Mouse (Mus musculus) stomach, embryonic 14.5 days (tissue): ENCODE results near the gene A930017K11Rik. TPM values are rescaled to one million over a fixed set of nuclear protein-coding genes. Genes with fewer than 3 reads are reported as not detected.

ENCODE experiments used
- ATAC-seq: fragments of 200-750 bp; cut with Nextera tagmentation; 2 replicates; pipeline ENCODE4 v1.8.0; 2017; ENCODE audit warnings: low read depth, moderate TSS enrichment; ENCODE audit not compliant: insufficient number of reproducible peaks, insufficient read depth, low FRiP score
- H3K27ac ChIP-seq: fragments of 300-500 bp; sonication (generic); 2 replicates; pipeline ENCODE4 v1.5.1; 2014; ENCODE audit warnings: mild to moderate bottlenecking, low read length, moderate library complexity, mixed read lengths
- H3K27me3 ChIP-seq: fragments of 300-500 bp; sonication (generic); 2 replicates; pipeline ENCODE4 v1.6.1; 2014; ENCODE audit warnings: low read length, control low read depth, mixed read lengths; ENCODE audit not compliant: control insufficient read depth, insufficient read depth
- H3K36me3 ChIP-seq: fragments of 300-500 bp; sonication (generic); 2 replicates; pipeline ENCODE4 v1.6.1; 2014; ENCODE audit warnings: mild to moderate bottlenecking, control low read depth, low read length, moderate library complexity, mixed read lengths; ENCODE audit not compliant: control insufficient read depth, insufficient read depth
- H3K4me1 ChIP-seq: fragments of 300-500 bp; sonication (generic); 2 replicates; pipeline ENCODE4 v1.6.1; 2014; ENCODE audit warnings: low read length, control low read depth, mixed read lengths; ENCODE audit not compliant: control insufficient read depth, insufficient read depth
- H3K4me2 ChIP-seq: fragments of 300-500 bp; sonication (generic); replicated peaks from 2 replicates; pipeline ENCODE4 v1.6.1; 2014; ENCODE audit warnings: low read depth, low read length, control low read depth
- H3K4me3 ChIP-seq: fragments of 300-500 bp; sonication (generic); 2 replicates; pipeline ENCODE4 v1.5.1; 2014; ENCODE audit warnings: low read depth, low read length, control low read depth
- H3K9ac ChIP-seq: fragments of 300-500 bp; sonication (generic); replicated peaks from 2 replicates; pipeline ENCODE4 v1.6.1; 2014; ENCODE audit warnings: low read depth, mild to moderate bottlenecking, control low read depth, low read length, moderate library complexity, mixed read lengths
- H3K9me3 ChIP-seq: fragments of 300-500 bp; sonication (generic); 2 replicates; pipeline ENCODE4 v1.6.1; 2016; ENCODE audit warnings: low read depth, low read length, control low read depth; ENCODE audit not compliant: control insufficient read depth
- WGBS: fragments of 180-500 bp; shearing (Covaris S2); extraction: QIAGEN DNeasy Blood & Tissue Kit; methylation state at CpG from one replicate; pipeline ENCODE4 v1.1.7; 2014; 5-methylcytosine and 5-hydroxymethylcytosine counted together
- polyA plus RNA-seq: library from polyadenylated mRNA; unstranded; fragments of >200 nt; fragmentation: Nextera tagmentation; extraction: Ambion mirVana; gene quantifications from 2 replicates; pipeline ENCODE4 v1.2.1, GENCODE M21; 2014

The A930017K11Rik gene
- polyA plus RNA-seq, 1 experiment from 2014 or later, result 0.41 TPM

DNA sequence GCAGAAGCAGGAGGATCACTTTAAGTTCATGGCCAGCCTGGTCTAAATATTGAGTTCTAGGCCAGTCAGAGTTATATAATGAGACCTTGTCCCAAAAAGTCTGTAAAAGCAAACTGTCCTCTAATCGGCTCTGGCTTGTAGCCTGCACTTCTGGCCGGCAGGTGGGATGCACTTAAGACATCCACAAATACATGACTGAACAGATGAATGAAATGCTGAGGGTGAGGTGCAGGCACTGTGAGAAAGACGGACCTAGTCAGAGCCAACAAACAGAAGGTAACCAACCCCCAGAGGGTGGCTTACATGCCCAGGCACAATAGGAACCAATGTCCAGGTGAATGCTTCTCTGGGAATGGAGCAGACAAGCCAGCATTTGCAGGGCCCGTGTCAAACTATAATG is 38.1 kb downstream of the A930017K11Rik start:
- Histone ChIP-seq H3K27ac (no peak overlapping the region), H3K27me3 (no peaks in the 10 kb centered on the region), H3K4me1 (peaks cover 11% of the 10 kb centered on the region), H3K9ac (no peak overlapping the region), H3K36me3 (peaks cover 5% of the 10 kb centered on the region; the same call in 1 of the 2 replicates), H3K9me3 (no peaks in the 10 kb centered on the region), H3K4me2 (no peak overlapping the region), H3K4me3 (no peak overlapping the region)
- WGBS, result 75% methylated on average over 4 of the region's 4 CpGs
- ATAC-seq, result no peak

DNA sequence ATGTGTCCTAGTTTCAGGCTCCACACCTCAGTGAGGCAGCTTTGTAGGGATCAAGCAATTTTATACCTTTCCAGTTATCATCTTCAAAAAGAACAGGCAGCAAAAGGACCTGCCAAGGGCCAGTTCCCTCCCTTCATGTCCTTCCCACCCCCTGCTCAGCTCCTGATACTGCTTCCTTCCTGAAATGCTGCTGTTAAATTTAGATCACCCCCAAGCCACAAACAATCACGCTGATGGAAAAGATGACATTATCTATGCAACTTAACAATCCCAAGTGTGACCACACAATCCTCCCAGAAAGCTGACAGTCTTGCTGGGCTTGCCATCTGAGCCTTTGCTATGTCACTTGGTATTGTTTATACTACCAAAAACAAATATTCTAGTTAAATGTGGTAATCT is 38.5 kb downstream of the A930017K11Rik start:
- H3K4me3 ChIP-seq, result no peak overlapping the region
- WGBS, result 80% methylated on average over 1 of the region's 1 CpGs
- no peak overlapping the region for H3K4me2 ChIP-seq
- H3K27me3 ChIP-seq, result no peaks in the 10 kb centered on the region
- H3K36me3 ChIP-seq, result peaks cover 5% of the 10 kb centered on the region; the same call in 1 of the 2 replicates
- no peaks in the 10 kb centered on the region for H3K9me3 ChIP-seq
- no peak for ATAC-seq
- no peak overlapping the region for H3K27ac ChIP-seq
- H3K9ac ChIP-seq, result no peak overlapping the region
- H3K4me1 ChIP-seq, result peaks cover 11% of the 10 kb centered on the region

DNA sequence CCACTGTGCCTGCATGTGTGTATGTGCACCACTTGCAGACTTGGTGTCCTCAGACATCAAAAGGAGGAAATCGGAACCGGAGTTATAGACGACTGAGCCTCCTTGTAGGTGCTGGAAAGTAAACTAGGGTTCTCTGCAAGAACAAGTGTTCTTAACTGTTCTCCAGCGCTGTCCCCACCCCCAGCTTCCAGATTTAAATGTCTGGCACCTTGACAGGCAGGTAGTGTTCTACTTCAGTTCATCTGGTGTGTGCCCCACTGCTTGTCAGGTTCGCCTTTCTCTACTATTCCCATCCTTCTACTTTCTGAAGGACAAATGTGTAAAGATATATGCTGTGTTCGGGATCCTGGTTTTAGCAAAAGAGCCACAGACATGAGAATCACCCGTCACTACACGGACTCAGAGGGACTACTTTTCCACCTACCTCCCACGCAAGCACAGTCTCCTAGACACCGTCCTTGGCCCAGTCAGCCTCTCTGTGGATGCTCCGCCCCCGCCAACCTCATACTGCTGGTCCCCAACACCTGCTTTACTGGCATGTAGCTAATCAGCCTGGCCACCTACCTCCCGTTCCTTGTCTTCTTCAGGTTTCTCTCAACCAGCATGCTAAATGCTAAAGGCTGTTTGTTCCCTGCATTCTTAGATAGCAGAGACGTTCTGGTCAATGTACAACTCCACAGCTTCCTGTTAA is 39.0 kb downstream of the A930017K11Rik start:
- Histone ChIP-seq H3K4me3 (no peak overlapping the region), H3K27me3 (no peaks in the 10 kb centered on the region), H3K36me3 (peaks cover 5% of the 10 kb centered on the region; the same call in 1 of the 2 replicates), H3K9me3 (no peaks in the 10 kb centered on the region), H3K9ac (no peak overlapping the region), H3K27ac (no peak overlapping the region), H3K4me1 (peaks cover 8% of the 10 kb centered on the region), H3K4me2 (no peak overlapping the region)
- 85% methylated on average over 14 of the region's 14 CpGs for WGBS
- no peak for ATAC-seq

DNA sequence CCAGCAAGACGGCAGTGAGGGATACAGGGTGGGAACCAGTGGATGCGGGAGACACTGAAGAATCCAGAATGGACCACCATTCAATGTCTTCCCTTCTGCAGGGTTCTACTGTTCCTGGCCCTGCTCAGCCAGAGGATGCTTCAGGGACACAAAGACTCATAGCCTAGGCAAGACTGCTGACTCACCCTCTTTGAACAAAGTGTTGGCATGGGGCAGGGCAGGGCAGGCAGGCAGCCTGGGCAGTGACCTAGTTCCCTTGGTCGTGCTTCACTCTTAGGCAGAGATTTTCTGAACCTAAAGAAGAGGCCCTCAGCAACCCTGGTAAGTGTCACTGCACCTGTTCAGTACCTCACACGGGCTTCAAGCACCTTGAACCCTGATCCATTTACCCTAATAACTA is 40.5 kb downstream of the A930017K11Rik start:
- 88% methylated on average over 4 of the region's 4 CpGs for WGBS
- Histone ChIP-seq H3K9me3 (no peaks in the 10 kb centered on the region), H3K4me3 (no peak overlapping the region), H3K27ac (no peak overlapping the region), H3K36me3 (peaks cover 6% of the 10 kb centered on the region; the same call in 1 of the 2 replicates), H3K4me1 (no peaks in the 10 kb centered on the region), H3K4me2 (no peak overlapping the region), H3K9ac (no peak overlapping the region), H3K27me3 (no peaks in the 10 kb centered on the region)
- ATAC-seq, result no peak

DNA sequence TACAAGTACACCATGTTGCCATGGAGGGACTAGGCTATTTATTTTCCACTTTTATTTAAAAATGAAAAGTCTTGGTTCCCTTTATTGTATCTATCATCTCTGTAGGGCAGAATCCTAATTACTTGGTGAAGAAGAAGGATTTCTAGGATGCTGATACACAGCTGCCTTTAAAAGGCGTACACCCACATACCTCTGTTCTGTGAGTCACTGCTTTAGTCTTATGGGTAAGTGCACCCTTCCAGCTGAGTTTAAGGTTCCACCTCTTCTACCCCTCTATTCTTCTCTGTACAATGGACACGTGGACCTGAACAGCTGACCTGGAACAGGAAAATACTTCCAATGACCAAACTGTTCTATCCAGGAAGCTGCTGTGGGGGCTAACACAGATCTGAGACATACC is 44.7 kb downstream of the A930017K11Rik start:
- no peak overlapping the region for H3K27ac ChIP-seq
- WGBS, result 90% methylated on average over 2 of the region's 2 CpGs

DNA sequence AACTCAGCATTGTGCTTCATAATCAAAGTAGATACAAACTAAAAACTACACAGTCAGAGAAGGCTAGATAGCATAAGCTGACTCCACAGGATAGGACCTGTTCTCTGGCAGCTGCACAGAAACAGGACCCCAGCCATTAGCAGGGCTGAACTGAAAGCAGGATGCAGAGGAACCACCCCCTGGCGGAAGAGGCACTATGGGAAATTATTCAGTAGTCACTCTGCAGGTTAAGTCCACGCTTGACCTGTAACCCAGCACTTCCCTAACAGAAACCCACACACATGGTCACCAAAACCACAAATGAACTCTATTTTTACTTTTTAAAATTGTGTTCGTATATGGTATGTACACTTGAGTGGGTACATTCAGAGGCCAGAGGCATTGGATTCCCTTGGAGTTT is 49.3 kb downstream of the A930017K11Rik start:
- H3K4me3 ChIP-seq, result no peak overlapping the region
- no peaks in the 10 kb centered on the region for H3K4me1 ChIP-seq
- H3K36me3 ChIP-seq, result peaks cover 8% of the 10 kb centered on the region; the same call in 1 of the 2 replicates
- 81% methylated on average over 3 of the region's 3 CpGs for WGBS
- no peak for ATAC-seq
- no peak overlapping the region for H3K27ac ChIP-seq
- no peak overlapping the region for H3K4me2 ChIP-seq
- H3K9me3 ChIP-seq, result no peaks in the 10 kb centered on the region
- no peaks in the 10 kb centered on the region for H3K27me3 ChIP-seq
- no peak overlapping the region for H3K9ac ChIP-seq

More for the DNA sequence above, 44.7 kb downstream of the A930017K11Rik start:
- no peaks in the 10 kb centered on the region for H3K9me3 ChIP-seq
- H3K4me2 ChIP-seq, result no peak overlapping the region
- H3K27me3 ChIP-seq, result no peaks in the 10 kb centered on the region
- peaks cover 3% of the 10 kb centered on the region; the same call in 1 of the 2 replicates for H3K36me3 ChIP-seq
- no peak for ATAC-seq
- no peak overlapping the region for H3K9ac ChIP-seq
- no peaks in the 10 kb centered on the region for H3K4me1 ChIP-seq
- no peak overlapping the region for H3K4me3 ChIP-seq

DNA sequence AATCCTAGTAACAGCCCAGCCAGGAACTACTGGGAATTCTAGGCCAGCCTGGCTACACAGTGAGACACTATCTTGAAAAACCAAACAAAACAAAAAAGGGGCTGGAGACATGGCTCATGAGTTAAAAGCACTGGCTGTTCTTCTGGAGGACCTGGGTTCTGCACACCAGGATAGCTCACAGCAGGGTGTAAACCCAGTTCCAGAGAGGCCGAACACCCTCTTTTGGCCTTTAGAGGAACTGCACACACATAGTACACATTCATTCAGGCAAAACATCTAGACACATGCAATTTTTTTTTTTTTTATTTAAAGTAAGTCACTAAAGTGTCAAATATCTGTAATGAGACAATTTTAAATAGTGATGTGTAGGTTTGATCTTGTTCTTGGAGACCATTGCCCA is 52.2 kb downstream of the A930017K11Rik start:
- ATAC-seq, result no peak
- no peak overlapping the region for H3K9ac ChIP-seq
- H3K27ac ChIP-seq, result no peak overlapping the region
- no peaks in the 10 kb centered on the region for H3K27me3 ChIP-seq
- no peaks in the 10 kb centered on the region for H3K4me1 ChIP-seq
- H3K36me3 ChIP-seq, result 0 out of 2 replicates have a peak, but pooled peaks cover 5% of the 10 kb centered on the region
- H3K9me3 ChIP-seq, result no peaks in the 10 kb centered on the region
- WGBS, result 85% methylated on average over 1 of the region's 1 CpGs
- H3K4me2 ChIP-seq, result no peak overlapping the region
- no peak overlapping the region for H3K4me3 ChIP-seq
